Mouse (Mus musculus) ES-E14 (cell line): Measurements from ENCODE around the gene Ugcg.

ENCODE experiments used
- CHD2 ChIP-seq: IDR thresholded peaks from 2 replicates; pipeline ENCODE4 v1.6.1; 2014; ENCODE audit warnings: mild to moderate bottlenecking, low read depth, low read length, inconsistent platforms
- HCFC1 ChIP-seq: IDR thresholded peaks from 2 replicates; pipeline ENCODE4 v1.6.1; 2012; ENCODE audit warnings: low read length, inconsistent platforms, borderline replicate concordance; ENCODE audit not compliant: insufficient read depth
- MAFK ChIP-seq: IDR thresholded peaks from 2 replicates; pipeline ENCODE4 v1.6.1; 2014; ENCODE audit warnings: mild to moderate bottlenecking, low read depth, low read length, inconsistent platforms; ENCODE audit not compliant: insufficient read depth
- ZNF384 ChIP-seq: IDR thresholded peaks from 2 replicates; pipeline ENCODE4 v1.6.1; 2012; ENCODE audit warnings: low read depth, low read length, inconsistent platforms

DNA sequence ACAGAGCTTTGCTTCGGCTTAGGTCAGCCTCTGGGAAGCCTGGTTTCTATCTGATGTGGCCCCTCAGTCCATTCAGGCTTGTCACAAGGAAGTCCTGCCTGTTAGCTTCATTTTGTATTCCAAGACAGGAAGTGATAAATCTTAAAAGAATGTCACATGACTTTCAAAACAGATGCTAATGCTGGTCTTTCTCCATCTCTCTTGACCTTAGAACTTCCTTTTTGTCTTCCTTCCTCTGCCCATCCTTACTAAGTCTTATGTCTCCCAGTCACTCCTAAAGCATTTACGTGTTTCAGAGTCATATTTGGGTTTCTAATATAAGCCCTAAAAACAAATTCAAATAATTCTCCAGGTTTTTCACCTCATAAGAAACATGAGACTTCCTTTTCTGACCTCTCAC is 25.0 kb upstream of the Ugcg start:
- no peak for TF ChIP-seq HCFC1
- no peak for TF ChIP-seq MAFK
- no peak for TF ChIP-seq ZNF384
- TF ChIP-seq CHD2, result no peak
